Mouse (Mus musculus): ENCODE data around the gene Elovl6.

Gene Elovl6

GRCm38 (mm10) chr3:129641621-129642020 lies 109.5 kb downstream of the Elovl6 start:
- no peak for DNase-seq (ENCODE audit: low spot score in 2 of 2)

DNA sequence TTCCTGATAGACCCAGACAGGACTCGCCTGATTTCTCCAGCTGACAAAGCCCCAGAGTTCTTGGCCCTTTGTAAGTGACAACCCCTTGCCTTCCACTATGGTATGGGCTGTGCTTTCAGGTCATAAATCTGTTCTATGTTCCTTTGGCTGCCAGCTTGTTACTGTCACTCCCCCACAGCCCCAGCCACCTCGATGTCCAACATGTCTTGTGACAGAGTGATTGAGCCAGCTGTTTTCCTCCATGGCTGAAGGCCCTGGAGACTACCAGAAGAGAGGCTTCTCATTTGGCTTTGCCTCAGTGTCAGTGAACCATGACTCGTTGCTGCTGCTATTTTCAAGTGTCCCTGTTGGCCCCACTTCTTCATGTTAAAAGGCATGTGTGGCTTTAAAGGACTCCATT lies 113.3 kb downstream of the Elovl6 start:
- no peak for DNase-seq (ENCODE audit: low spot score in 2 of 2)

GRCm38 (mm10) chr3:129646781-129647180 lies 114.6 kb downstream of the Elovl6 start:
- no peak for DNase-seq (ENCODE audit: low spot score in 2 of 2)

DNA sequence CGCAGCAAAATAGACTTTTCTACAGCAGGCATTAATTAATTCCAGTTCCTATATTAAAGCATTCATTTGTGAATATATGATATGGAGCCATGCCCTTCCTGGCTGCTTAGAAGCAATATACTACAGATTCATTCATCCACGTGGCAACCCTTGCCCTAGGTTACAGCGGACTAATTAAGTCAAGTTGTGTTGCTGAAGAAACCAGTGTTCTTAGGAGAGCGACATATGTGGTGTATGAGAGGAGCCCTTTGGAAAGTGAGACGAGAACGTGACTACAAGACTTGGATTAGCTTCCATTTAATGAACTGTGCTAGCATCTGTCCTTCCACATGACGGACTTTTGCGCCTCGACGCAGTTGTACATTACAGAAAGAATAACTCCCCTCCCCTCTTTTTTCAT lies 115.2 kb downstream of the Elovl6 start:
- no peak for DNase-seq (ENCODE audit: low spot score in 2 of 2)

DNA sequence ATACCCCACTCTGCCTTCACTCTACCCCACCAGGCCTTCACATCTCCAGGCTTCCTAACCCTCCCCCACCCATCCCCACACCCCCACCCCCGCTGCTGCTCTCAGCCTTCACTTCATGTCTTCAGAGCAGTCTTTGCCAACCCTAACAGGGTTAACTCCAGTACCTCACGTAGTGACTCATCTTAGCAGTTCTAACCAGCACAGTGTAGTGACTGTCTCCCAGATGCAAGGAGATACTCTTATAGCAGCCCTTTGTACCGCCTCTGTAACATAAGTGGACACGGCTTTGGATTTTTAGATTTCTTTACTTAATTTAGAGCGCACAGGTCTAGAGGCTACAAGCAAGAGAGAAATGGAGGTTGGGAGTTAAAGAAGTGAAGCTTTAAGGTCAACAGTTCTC lies 116.4 kb downstream of the Elovl6 start:
- no peak for DNase-seq (ENCODE audit: low spot score in 2 of 2)

DNA sequence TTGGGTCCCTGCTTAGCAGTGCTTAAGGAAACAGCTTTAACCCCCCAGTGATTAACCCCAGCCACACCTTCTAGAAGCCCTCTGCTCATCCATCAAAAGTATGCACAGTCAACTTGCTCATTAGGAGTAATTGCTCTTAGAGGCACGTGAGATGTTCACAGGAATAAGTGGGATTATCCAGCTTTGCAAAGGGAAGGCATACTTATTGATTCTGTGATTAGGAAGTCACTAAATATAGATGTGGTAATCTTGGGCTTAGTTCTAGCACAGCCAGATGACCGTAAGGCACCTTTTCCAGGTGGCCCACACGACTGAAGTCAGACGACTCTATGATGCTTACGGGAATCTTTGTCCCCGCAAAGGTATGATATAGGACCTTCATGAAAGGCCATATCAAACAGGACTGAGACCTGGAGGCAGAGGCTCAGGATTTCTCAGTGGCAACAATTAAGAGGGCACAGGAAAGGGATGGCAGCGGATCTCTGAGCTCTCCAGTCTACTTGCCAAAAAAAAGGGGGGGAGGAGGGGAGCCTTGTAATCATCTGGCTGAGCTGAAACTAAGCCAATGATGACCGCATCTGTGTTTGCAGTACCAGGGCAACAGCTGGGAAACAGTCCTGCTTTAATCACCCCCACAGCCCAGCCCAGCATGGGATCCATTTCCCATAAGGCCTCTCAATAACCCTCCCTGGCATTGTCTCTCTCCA lies 117.6 kb downstream of the Elovl6 start:
- DNase-seq (ENCODE audit: low spot score in 2 of 2) = no peak

DNA sequence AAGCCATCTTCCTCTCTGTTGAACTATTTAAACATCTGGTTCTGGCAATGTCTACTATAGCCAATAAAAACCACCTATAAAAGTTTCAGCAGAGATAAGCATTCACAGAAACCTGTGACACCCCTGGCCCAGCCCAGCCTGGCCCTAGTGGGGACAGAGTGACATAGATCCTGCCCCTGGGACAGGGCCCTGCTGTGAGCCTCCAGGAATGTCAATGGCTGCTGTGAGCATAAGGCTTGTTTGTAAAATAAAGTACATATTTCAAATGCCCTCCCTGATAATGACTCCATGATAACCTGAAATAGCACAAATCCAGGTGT lies 118.1 kb downstream of the Elovl6 start:
- no peak for DNase-seq (ENCODE audit: low spot score in 2 of 2)

GRCm38 (mm10) chr3:129650931-129651330 lies 118.8 kb downstream of the Elovl6 start:
- no peak for DNase-seq (ENCODE audit: low spot score in 2 of 2)

- no peak for DNase-seq (ENCODE audit: low spot score in 2 of 2)
These were observed 119.6 kb downstream of the Elovl6 start for GRCm38 (mm10) chr3:129651765-129652164.

DNA sequence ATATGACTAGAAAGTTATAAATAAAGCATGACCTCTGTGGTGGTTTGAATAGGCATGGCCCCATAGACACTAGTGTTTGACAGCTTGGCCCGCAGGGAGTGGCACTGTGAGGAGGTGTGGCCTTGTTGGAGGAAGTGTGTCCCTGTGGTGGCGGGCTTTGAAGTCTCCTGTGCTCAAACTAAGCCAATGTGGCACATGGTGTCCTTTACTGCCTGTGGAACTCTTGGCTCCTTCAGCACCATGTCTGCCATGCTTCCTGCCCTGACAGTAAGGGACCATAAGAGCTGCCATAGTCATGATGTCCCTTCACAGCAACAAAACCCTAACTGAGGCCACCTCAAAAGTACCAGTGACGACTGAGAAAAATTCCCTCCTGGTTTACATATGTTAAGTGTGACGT lies 120.3 kb downstream of the Elovl6 start:
- DNase-seq (ENCODE audit: low spot score in 2 of 2) = no peak

DNA sequence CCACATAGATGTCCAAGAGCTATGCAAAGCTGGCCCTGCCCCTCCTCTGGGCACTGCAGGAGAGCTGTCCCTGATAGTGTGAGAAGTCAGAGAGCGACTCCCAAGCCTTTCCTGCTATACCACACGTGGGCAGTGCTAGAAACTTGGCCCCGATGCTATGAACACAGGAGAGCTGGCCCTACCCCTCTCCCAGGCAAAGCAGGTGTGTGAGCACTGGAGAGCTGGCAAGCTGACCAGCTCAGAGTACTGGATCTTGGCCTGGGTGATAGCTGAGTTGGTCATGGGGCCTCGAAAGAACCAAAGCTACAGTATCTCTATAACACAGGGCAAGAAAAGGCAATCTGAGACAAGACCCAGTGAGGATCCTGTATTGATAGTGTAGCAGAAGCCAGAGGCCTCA lies 124.4 kb downstream of the Elovl6 start:
- DNase-seq (ENCODE audit: low spot score in 2 of 2) = no peak

GRCm38 (mm10) chr3:129657222-129657621 lies 125.1 kb downstream of the Elovl6 start:
- no peak for DNase-seq (ENCODE audit: low spot score in 2 of 2)

DNA sequence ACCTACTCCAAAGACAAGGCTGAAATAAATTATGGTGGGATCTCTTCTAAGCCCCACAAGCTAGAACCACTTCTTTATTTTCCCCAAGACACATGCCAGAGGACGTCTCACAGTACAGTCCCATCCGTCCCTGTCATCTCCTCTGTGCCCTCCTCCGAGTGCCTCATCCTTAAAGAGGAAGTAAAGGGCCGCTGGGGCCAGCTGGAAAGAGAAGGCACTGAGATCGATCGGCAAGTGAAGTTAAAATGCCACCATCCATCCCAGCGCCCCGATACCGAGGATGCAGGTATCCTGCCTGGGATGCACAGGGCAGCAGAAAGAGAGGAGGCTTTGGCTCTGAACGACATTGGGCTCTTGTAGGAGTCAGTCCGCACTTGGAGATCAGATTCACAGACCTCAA lies 125.6 kb downstream of the Elovl6 start:
- no peak for DNase-seq (ENCODE audit: low spot score in 2 of 2)

- DNase-seq (ENCODE audit: low spot score in 2 of 2) = no peak
These were observed 126.6 kb downstream of the Elovl6 start for GRCm38 (mm10) chr3:129658776-129659175.

GRCm38 (mm10) chr3:129663906-129664305 lies 131.8 kb downstream of the Elovl6 start:
- DNase-seq (ENCODE audit: low spot score in 2 of 2) = no peak

GRCm38 (mm10) chr3:129675923-129676322 lies 143.8 kb downstream of the Elovl6 start:
- no peak for DNase-seq (ENCODE audit: low spot score in 2 of 2)

GRCm38 (mm10) chr3:129680258-129680657 lies 148.1 kb downstream of the Elovl6 start:
- DNase-seq (ENCODE audit: low spot score in 2 of 2) = no peak

GRCm38 (mm10) chr3:129681841-129682240 lies 149.7 kb downstream of the Elovl6 start:
- DNase-seq (ENCODE audit: low spot score in 2 of 2) = no peak

DNA sequence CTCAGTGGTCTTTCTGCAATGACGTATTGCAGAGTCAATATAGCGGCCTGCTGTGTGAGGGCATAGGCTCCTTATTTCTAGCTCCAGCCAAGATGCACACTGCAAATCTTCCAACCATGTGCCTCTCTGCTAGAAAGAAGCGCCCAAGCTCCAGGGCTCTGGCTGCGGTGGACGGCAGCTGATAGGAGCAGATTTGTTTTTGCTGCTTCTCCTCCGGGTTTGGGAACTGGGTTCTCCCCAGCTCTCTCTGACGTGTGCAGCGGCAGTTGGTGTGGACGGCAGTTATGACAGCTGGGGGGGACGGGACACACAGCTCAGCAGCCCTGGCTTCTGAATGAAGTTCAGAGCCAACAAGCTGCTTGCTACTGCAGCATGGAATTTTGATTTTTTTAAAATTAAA lies 150.2 kb downstream of the Elovl6 start:
- DNase-seq (ENCODE audit: low spot score in 2 of 2) = no peak

GRCm38 (mm10) chr3:129683060-129683679 lies 151.0 kb downstream of the Elovl6 start:
- no peak for DNase-seq (ENCODE audit: low spot score in 2 of 2)

DNA sequence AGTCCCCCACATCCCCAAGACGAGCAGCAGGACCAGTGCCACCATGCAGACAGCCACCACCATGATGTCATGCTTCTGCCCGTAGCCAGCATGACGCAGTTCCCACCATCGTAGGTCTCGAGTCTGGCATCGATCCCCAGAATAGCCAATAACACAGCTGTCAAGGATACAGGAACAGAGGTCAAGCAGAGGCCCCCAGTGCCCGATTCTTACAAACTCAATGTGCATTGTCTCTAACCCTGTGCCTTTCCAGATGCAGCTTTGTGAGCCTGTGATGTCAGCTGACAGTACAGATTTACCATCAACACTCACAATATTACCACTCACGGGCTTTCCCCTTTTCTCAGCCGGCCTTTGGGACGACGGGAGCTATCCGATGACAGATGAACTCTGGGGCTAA lies 154.0 kb downstream of the Elovl6 start:
- DNase-seq (ENCODE audit: low spot score in 2 of 2) = no peak

- peak in 1 of 2 experiments; percentile 54 for DNase-seq (ENCODE audit: low spot score in 2 of 2)
These were observed 154.7 kb downstream of the Elovl6 start for GRCm38 (mm10) chr3:129686698-129687333.

GRCm38 (mm10) chr3:129687429-129687828 lies 155.3 kb downstream of the Elovl6 start:
- DNase-seq (ENCODE audit: low spot score in 2 of 2) = no peak
